Mouse (Mus musculus) liver, embryonic 16.5 days (tissue): Measurements from ENCODE around the gene Dnase1. TPM values are rescaled to one million over a fixed set of nuclear protein-coding genes. Genes with fewer than 3 reads are reported as not detected.

Experiments used
- ATAC-seq: fragments of 200-750 bp; cut with Nextera tagmentation; 2 replicates; pipeline ENCODE4 v1.8.0; 2017; ENCODE audit warnings: low read depth, mild to moderate bottlenecking, moderate number of reproducible peaks, moderate library complexity
- H3K27ac ChIP-seq: fragments of 300-500 bp; sonication (generic); 2 replicates; pipeline ENCODE4 v1.5.1; 2014; ENCODE audit warnings: mild to moderate bottlenecking, low read length
- H3K27me3 ChIP-seq: fragments of 300-500 bp; sonication (generic); 2 replicates; pipeline ENCODE4 v1.6.1; 2014; ENCODE audit warnings: low read depth, low read length, mixed read lengths; ENCODE audit not compliant: control insufficient read depth, insufficient read depth
- H3K36me3 ChIP-seq: fragments of 300-500 bp; sonication (generic); 2 replicates; pipeline ENCODE4 v1.6.1; 2014; ENCODE audit warnings: mild to moderate bottlenecking; ENCODE audit not compliant: control insufficient read depth, insufficient read depth
- H3K4me1 ChIP-seq: fragments of 300-500 bp; sonication (generic); 2 replicates; pipeline ENCODE4 v1.6.1; 2014; ENCODE audit warnings: low read depth, low read length, mixed read lengths; ENCODE audit not compliant: control insufficient read depth
- H3K4me2 ChIP-seq: fragments of 300-500 bp; sonication (generic); 2 replicates; pipeline ENCODE4 v1.6.1; 2014; ENCODE audit warnings: low read depth, low read length, mixed read lengths
- H3K4me3 ChIP-seq: fragments of 300-500 bp; sonication (generic); 2 replicates; pipeline ENCODE4 v1.5.1; 2014; ENCODE audit warnings: low read depth, mild to moderate bottlenecking, low read length
- H3K9ac ChIP-seq: fragments of 300-500 bp; sonication (generic); 2 replicates; pipeline ENCODE4 v1.6.1; 2014; ENCODE audit warnings: low read depth, low read length
- H3K9me3 ChIP-seq: fragments of 300-500 bp; sonication (generic); replicated peaks from 2 replicates; pipeline ENCODE4 v1.6.1; 2016; ENCODE audit warnings: low read length; ENCODE audit not compliant: control insufficient read depth
- WGBS: fragments of 180-500 bp; shearing (Covaris S2); extraction: QIAGEN DNeasy Blood & Tissue Kit; methylation state at CpG from one replicate; pipeline ENCODE4 v1.1.7; 2014; ENCODE audit not compliant: insufficient replicate concordance; 5-methylcytosine and 5-hydroxymethylcytosine counted together
- microRNA-seq: library from miRNA; unstranded; fragments of <30 nt; microRNA quantifications from one replicate; pipeline ENCODE4, GENCODE M21; 2016
- polyA plus RNA-seq: library from polyadenylated mRNA; unstranded; fragments of >200 nt; fragmentation: Nextera tagmentation; extraction: Ambion mirVana; gene quantifications from 2 replicates; pipeline ENCODE4 v1.2.1, GENCODE M21; 2015

The Dnase1 gene
- polyA plus RNA-seq, 1 experiment from 2014 or later, result 1.1 TPM

- peak; percentile 67 for ATAC-seq
Measured at GRCm38 (mm10) chr16:4087214-4087913, 50.6 kb downstream of the Dnase1 start.

More at GRCm38 (mm10) chr16:4087214-4087913, 50.6 kb downstream of the Dnase1 start:
- Histone ChIP-seq H3K9me3 (no peaks in the 10 kb centered on the region), H3K36me3 (peaks cover 49% of the 10 kb centered on the region), H3K27me3 (no peaks in the 10 kb centered on the region), H3K4me2 (no peak overlapping the region), H3K9ac (no peak overlapping the region), H3K4me3 (no peak overlapping the region), H3K4me1 (no peaks in the 10 kb centered on the region), H3K27ac (no peak overlapping the region)
- 70% methylated on average over 8 of the region's 8 CpGs for WGBS

Small RNA genes lying within 50 kb of the gene (microRNA-seq; reads per million reads assigned to microRNA genes)
- not detected for gene Gm23413

Other genes with a start within 250 kb of the Dnase1 start
- gene Olfr15, start 206.1 kb upstream of the Dnase1 start, polyA plus RNA-seq, result not detected in 2 replicates
- 0.34 and 0.44 TPM in 2 replicates for gene Zfp174, start 189.7 kb upstream of the Dnase1 start, polyA plus RNA-seq
- 22.7 and 24.1 TPM in 2 replicates for gene Naa60, start 164.6 kb upstream of the Dnase1 start, polyA plus RNA-seq
- gene Zfp597, start 152.4 kb upstream of the Dnase1 start, polyA plus RNA-seq, result 2.2 and 2.5 TPM in 2 replicates
- gene Gm20695, start 152.3 kb upstream of the Dnase1 start, polyA plus RNA-seq, result 0.71 and 0.98 TPM in 2 replicates
- gene 1700037C18Rik, start 128.3 kb upstream of the Dnase1 start, polyA plus RNA-seq, result 1.8 and 1.9 TPM in 2 replicates
- gene Cluap1, start 128.1 kb upstream of the Dnase1 start, polyA plus RNA-seq, result 5.7 and 6.5 TPM in 2 replicates
- 0.37 TPM in 2 replicates for gene Nlrc3, start 60.3 kb upstream of the Dnase1 start, polyA plus RNA-seq
- gene Slx4, start 33.2 kb upstream of the Dnase1 start, polyA plus RNA-seq, result 7.9 and 8.3 TPM in 2 replicates
- gene Trap1, start 40.9 kb downstream of the Dnase1 start, polyA plus RNA-seq, result 80.2 and 82.8 TPM in 2 replicates
- gene Crebbp, start 177.1 kb downstream of the Dnase1 start, polyA plus RNA-seq, result 8.0 and 8.7 TPM in 2 replicates